25 mouse cellular contexts compared by ENCODE assay signal in genomic region chr3:80473686-80474085, GRCm38 (mm10).
"Had no signal": no experiment of that assay in that cellular context is flagged by ENCODE, and none has a peak within 500 bp of the region (broad histone marks: within the 10 kb centered on the region; RNA-seq: fewer than 3 reads in every experiment).

No protein-coding gene starts in this region.

- H3K4me3 ChIP-seq: heart, embryonic 10.5 days; heart, embryonic 12.5 days; hindbrain, embryonic 13.5 days; hindbrain, embryonic 15.5 days; kidney, embryonic 15.5 days; limb, embryonic 13.5 days; limb, embryonic 15.5 days; liver, embryonic 12.5 days had no signal

- H3K36me3 ChIP-seq: heart, embryonic 10.5 days; heart, embryonic 12.5 days; hindbrain, embryonic 13.5 days; hindbrain, embryonic 15.5 days; kidney, embryonic 15.5 days; limb, embryonic 13.5 days; limb, embryonic 15.5 days; liver, embryonic 12.5 days had no signal

- H3K9me3 ChIP-seq: heart, embryonic 10.5 days; heart, embryonic 12.5 days; hindbrain, embryonic 13.5 days; hindbrain, embryonic 15.5 days; kidney, embryonic 15.5 days; limb, embryonic 13.5 days; limb, embryonic 15.5 days; liver, embryonic 12.5 days had no signal

- H3K27ac ChIP-seq: heart, embryonic 10.5 days; hindbrain, embryonic 13.5 days; hindbrain, embryonic 15.5 days; hindbrain, postnatal 0 days; kidney, embryonic 15.5 days; kidney, postnatal 0 days; limb, embryonic 13.5 days; limb, embryonic 15.5 days; liver, embryonic 12.5 days; liver, embryonic 14.5 days had no signal

- ATAC-seq: hindbrain, postnatal 0 days; intestine, embryonic 16.5 days; liver, embryonic 12.5 days had no signal

- DNase-seq: gastrocnemius, postnatal 14 days; gastrocnemius, postnatal 36 days; heart, adult 11 months; heart, postnatal 10 days; heart, postnatal 4 days; kidney, adult 11 months; kidney, adult 2 months; kidney, adult 9 months; kidney, postnatal 14 days; kidney, postnatal 36 days; layer of hippocampus, adult 9-11 months; layer of hippocampus, postnatal 36 days; left cerebral cortex, postnatal 4 days had no signal

- H3K4me2 ChIP-seq: heart, embryonic 12.5 days; hindbrain, embryonic 13.5 days; hindbrain, embryonic 15.5 days; kidney, embryonic 15.5 days; limb, embryonic 13.5 days; limb, embryonic 15.5 days; liver, embryonic 12.5 days had no signal

- H3K9ac ChIP-seq: heart, embryonic 12.5 days; hindbrain, embryonic 13.5 days; hindbrain, embryonic 15.5 days; kidney, embryonic 15.5 days; limb, embryonic 13.5 days; limb, embryonic 15.5 days; liver, embryonic 12.5 days; liver, embryonic 14.5 days had no signal

- H3K4me1 ChIP-seq: heart, embryonic 10.5 days; heart, embryonic 12.5 days; hindbrain, embryonic 13.5 days; hindbrain, embryonic 15.5 days; kidney, embryonic 15.5 days; limb, embryonic 13.5 days; limb, embryonic 15.5 days; liver, embryonic 12.5 days had no signal

- H3K27me3 ChIP-seq: heart, embryonic 12.5 days; hindbrain, embryonic 13.5 days; hindbrain, embryonic 15.5 days; kidney, embryonic 15.5 days; limb, embryonic 13.5 days; limb, embryonic 15.5 days; liver, embryonic 12.5 days had no signal
